Mouse (Mus musculus): Measurements from ENCODE around the gene Efnb2. TPM values are rescaled to one million over a fixed set of nuclear protein-coding genes. Genes with fewer than 3 reads are reported as not detected.

Gene Efnb2
- total RNA-seq, 4 experiments from 2014 or later = 10.4 to 25.9 (median 21.3) TPM

DNA sequence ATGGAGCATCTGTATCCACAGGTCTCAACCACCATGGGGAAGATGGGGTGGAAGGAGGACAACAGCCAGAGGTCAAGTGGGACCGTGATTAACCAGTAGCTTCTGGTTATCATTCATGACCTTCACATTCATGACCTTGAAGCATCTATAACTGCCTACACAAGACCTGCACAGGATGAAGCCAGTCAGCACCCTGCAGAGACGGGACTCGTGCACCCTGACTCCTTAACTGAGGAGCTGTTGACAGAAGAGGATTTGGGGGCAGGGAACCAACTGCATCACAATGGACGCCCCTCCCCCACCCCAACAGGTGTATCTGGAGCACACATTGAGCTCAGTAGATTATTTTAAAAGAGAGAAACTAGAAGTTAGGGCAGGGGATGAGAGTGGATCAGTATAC, 49.1 kb downstream of the Efnb2 start:
- no peak for DNase-seq

DNA sequence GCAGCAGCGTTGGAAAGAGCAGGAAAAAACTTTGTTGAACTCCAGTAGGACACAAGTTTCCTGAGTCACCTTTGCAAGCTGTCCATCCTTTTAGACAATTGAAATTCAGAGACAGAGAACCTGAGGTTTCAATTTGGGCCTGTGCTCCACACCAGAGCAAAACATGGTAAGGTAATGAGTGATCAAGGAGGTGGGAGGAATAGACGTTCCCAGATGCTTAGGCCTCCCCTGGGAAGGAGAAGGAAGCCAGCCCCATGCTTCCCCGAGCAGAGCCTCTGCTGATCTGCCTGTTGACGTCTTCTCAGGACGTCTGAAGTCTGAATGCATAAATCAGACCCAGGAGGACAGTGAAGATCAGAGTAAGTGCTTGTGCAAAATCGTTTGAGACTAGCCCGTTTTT, 51.3 kb downstream of the Efnb2 start:
- DNase-seq = no peak

DNA sequence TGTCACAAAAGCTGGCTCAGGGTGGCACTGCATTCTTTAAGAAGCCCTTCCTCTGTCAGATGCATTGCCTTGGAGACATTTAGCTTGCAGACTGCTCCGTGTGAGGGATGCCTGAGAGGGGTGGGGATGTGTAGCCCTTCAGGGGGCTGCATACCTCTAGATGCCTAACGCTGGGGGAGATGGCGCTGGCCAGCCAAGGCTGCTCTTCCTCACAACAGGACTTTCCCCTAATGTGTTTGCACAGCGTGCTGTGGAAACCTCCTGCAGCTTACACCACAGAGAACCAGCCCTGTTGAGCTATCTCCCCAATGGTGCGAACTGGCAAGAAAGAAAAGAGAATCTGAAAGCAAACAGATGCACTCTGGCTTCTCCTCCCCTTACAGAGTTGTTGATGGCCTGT, 51.9 kb downstream of the Efnb2 start:
- no peak for DNase-seq

DNA sequence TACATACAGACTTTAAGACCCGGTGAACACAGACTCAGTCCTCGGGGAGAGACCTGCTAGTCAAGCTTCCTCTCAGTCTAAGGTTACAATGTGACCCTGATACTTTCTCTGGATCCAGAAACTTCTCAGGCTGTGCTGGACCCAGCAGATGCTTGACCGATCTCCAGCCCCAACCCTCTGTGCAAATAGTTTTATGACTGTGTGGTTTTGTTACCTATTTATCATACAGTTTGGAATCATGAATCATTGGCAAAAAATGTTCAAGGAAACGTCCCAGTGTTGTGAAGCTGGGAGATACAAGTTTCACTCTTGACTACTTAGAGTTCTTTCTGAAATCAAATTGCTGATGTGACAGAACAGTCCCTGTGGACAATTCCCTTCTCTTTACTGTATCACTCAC, 55.4 kb downstream of the Efnb2 start:
- no peak for DNase-seq

DNA sequence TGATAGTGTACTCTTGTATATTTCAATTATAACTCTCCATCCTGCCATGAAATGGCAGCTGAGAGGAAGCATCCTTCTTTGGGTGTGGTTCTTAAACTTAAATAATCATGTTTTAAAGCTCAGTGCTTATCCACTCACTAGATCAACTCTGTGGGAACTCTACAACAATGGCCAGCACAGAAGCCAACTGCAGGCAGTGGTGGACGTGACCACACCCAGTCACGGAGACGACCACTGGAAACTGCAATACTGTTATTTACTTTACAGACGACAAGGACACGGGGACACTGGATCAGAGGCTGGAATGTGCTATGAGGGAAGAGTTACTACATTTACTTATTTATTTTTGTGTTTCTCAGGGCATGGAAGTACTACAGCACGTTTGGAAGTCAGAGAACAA, 57.2 kb downstream of the Efnb2 start:
- no peak for DNase-seq

DNA sequence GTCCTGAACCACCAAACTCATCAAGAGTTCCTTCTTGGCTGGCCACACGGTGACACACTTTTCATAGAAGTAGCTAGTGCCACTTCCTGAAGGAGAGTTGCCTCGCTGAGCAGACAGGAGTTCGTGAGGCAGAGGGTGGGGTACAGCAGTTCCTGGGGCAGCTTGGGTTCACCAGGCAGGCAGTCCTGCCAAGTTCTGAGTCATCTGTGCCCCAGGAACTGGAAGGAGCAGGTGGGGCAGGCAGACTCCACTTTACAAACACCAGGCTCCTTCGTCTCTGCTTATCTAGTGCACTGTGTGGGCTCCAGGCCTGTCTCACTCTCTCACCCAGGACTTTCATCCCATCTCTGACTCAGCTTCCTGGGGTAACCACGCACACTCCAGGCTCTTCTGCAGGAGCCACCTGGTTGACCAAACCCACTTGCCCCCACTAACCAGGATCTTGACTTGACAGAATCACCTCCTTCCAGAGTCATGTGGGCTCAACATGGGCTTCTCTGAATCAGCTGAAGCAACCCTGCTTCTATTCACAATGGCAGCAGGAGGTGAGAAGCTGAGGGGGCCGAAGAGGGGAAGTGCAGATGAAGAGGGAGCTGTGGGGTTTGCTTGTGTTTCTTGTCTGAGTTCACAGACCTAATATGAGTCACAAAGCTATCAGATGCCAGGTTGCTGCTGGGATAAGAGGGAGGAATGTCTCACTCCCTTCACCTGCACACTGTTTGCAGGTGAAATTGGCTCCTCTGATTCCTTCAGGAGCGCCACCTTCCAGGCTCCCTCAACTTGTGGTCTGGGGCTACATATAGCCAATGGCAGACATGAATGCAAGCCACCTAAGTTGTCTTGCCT, 58.2 kb downstream of the Efnb2 start:
- peak; percentile 35 for DNase-seq

DNA sequence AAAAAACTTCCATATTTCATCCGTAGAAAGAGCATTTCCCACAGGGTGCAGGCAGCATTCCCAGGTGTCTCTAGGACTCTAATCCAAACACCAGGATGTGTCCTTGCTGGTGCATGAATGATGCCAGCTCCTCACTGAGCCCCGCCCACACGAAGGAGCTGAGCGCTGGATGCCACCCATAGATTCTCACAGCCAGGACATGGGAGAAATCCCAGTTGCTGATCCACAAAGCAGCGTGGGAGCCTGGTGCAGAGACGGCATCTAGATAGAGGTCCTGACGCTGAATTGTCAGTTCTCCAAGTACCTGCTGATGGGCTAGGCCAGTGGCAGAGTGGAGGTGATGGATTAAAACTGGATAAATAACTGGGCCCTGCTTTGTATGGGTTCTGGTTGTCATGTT, 61.1 kb downstream of the Efnb2 start:
- DNase-seq = no peak

DNA sequence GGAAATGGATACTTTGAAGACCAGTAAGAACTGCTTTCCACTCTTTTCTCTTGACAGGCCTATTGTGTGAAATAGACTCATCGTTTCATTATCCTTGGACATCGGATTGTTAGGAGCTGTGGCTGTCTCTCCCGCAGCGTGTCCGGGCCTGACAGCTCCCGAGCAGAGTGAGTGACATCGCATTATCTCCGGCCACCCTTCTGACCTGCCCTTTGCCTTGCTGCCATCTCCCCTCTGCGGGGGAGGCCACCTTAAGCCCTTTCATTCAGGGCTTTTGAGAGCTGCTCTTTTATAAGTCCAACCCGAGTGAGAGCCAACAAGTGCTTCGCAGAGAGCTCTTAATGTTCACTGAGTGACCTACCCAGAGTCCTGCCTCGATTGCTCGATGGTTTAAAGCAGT, 63.6 kb downstream of the Efnb2 start:
- DNase-seq = no peak

DNA sequence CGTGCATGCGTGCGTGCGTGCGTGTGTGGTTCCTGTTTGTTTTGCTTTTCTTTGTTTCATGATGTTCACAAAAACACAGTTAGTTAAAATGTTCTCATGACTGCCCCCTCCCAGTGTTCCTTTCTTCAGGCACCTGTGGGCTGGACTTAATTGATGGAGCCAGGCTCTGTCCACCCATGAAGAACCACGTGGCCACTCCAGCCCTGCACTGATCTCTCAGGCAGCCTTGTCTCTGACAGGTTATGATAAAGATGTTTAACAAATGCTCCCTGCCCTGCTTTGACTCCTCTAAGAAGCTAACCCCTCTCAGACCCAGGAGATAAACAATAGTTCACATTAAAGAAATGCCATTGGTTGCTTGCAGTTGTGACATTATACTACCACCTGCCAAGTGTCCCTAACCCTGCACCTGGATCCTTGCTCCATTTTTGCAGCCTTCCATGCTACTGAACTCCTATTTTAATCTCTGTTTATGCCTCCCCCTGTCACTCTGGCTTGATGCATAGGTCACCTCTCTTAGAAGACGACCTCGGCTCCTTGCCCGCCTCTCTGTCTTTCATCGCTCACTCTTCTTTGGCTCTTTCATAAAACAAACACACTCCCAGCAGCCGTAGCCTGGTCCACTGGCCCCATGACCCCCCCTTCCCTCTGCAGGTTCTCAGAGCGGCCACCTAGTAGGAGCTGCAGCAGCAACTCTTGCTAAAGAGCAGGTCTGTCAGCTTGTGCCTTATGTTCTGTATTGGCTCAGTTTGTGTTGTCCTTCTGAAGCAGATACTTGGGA, 65.0 kb downstream of the Efnb2 start:
- peak; percentile 11 for DNase-seq

DNA sequence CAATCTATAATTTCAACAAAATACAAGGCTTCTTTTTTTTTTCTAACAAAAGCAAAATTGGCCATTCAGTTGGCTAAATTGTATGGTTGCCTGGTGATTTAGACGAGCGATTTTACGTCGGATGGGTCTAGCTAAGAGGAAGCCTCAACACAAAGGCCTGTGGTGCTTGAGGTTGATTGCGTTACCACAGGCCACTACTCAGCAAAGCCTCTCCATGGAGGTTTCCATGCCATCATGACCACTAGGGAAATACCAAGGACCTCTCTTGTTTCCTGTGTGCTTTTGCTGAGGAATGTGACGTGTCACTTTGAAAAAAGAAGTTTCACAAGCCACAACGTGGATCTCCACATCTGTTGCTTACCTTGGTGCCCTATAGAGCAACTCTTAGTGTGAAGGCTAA, 67.2 kb downstream of the Efnb2 start:
- DNase-seq = no peak

DNA sequence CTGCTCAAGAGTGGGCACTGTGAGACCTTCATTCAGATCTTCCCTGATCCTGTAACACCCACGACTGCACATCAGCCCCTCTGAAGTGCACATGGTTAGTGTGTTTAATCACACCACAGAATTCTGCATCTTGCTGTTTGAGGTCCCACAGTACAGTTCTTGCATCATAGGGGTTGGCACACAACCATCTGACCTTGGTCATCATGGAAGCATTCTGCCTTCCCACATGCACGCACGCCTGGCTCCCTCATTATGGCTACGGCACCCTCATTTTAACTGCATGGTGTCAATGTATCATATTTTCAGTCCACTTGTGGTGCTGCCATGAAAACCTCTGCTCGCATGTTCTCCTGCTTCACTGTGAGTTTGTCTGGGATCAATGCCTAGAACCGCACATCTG, 67.7 kb downstream of the Efnb2 start:
- DNase-seq = no peak

DNA sequence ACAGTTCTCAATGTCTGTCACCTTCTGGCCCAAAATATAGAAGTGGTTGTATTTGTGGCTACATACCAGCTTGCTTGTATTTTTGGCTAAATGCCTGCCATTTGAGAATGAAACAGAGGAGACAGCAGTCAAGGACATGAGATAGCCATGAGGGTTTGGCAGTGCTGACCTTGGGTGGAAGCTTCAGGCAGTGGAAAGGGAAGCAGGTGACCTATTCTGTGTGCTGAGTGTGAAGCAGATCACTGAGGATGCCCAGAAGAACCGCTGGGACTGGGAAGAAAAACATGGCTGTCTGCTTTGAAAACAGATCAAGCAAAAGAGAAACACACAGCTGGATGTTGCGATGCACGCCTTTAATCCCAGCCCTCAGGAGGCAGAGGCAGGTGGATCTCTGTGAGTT, 68.7 kb downstream of the Efnb2 start:
- peak; percentile 30 for DNase-seq

DNA sequence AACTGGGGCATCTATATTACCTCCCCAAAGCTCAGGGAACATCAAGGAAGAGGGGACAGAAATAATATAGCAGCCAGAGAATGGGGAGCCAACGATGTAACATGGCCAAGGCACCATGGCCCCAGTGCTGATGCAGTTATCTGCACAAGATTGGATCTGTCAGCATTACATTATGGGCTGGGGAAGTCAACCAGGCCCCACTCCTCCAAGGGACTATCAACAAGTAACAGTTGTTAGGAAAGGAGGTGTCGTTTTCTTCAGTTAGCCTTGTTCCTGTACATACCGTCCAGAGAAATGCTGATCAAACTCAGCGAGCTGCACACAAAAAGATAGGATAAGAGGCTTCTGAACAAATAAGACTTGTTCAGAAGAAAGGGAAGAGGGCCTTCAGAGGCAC, 77.1 kb downstream of the Efnb2 start:
- DNase-seq = no peak

DNA sequence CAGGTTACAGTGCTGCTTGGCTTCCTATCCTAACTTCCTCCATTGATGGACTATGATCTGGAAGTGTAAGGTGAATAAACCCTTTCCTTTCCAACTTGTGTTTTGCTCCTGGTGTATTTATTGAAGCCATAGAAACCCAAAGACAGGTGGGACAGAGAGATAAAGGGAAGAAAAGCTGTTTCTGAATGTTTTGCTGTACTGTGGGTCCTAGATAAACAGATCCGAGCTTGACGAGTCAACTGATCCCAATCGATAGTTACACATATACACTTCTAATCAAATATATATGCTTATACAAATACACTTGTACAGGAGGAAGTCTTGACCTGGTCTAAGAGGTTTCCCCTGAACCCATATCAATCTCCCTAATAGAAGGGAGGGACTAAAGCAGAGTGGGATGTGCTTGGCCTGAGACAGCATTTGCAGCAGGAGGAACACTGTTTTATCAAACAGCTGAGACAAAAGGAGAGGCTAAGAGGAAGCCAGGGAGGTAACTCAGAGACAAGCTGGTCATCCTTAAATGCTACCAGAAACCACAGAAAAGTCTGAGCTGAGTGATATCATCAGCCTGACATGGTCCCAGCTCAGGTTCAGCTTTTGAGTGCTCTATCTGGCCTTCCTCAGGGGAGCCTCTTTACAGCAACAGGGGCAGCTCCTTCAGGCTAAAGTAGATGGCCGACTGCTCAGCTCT, 77.6 kb downstream of the Efnb2 start:
- DNase-seq = no peak

DNA sequence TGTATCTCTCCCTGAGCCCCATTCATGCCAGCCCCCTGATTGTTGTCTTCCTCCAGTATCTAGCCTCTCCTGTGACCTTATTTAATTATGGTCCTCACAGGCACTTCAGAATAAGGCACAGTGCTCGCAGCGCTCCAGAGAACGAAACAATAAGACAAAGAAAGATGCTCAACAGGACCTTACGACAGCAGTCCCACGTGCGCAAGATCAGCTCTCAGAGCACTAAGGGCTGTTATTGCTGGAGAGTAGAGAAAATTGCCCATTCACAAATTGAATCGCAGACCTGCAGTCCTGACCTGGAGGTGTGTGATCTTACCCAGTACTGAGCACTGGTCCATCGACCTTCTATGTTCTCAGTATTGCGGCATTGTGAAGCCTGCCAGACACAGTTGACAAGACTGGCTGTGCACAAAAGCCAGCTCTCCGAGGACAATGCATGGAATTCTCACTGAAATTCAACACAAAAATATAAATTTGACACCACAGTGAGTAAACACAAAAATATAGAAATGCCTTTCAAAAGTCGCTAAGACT, 83.2 kb downstream of the Efnb2 start:
- DNase-seq = no peak

DNA sequence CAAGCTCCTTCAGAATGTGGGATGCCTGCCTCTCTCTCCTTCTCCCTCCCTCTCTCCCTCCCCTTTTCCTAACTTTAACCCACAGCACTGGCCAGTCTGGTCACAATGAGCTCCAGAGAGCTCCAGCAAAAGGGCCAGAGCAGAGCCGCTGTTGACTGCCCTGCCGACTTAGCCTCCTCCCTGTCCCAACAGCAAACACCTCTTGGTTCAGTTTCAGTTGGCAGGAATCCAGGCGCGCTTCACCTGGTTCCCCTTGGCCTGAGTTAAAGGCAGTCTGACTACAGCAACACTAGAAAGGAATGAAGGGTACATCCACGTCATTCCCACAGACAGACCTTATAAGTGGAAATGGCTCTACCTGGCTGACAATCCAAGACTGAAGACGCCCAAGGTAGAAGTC, 84.2 kb downstream of the Efnb2 start:
- DNase-seq = no peak

DNA sequence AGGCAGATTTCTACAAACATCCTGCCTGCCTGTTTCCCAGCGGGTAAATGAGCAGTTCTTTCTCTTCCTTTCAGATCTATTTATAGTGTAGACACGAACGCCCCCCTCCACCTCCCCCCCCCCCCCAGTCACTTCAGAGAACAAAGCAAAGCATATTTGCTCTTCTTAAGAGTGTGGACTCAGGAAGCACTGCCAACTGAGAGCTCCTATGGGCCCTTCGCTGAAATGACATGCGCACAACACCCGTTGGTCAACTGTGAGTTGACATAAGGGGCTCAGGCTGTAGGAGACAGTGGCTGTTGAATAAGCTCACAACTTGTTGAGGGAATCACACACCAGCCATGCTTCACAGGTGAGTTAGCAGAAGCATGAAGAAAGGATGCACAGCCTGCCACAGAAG, 84.8 kb downstream of the Efnb2 start:
- DNase-seq = no peak

DNA sequence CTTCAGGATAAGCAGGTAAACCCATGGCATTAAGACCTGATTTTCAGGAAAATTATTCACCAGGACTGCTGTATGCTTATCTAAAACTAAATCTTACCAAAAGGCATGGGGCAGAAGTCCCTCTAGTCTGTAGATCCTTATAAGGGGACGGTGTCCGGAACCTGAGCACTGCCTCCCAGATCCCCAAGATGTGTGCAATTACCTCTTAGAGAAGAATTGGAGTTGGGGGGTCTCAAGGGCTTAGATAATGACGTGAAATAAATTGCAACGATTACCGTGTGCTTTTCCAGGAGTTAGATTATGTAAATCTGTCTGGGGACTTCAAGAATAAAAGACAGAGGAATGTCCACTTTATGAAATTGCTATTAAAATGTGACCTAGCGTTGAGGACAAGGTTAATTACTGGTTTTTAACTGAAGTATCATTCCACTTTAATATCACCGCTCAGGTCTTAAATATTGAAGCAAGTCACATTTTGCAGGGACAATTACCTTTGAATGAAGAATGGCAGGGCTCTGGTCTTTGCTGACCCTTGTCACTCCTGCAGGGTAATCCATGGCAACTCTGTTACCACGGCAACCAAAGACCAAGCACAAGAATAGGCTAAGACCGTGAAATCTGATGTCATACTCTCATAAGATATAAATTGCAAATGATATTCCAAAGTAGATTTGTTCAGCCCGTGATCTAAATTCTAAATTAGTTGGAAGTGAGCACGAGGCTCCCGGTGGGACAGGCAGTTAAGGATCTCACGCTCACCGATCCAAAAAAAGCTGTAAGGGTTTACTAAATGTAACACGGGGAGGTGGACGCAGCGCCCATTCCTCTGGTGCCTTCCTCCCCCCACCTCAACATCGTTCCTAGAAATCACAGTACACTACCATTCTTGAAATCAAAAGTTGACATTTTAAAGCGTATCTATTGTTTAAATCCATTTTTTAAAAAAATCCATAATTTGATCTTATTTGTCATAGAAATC, 86.2 kb downstream of the Efnb2 start:
- no peak for DNase-seq

DNA sequence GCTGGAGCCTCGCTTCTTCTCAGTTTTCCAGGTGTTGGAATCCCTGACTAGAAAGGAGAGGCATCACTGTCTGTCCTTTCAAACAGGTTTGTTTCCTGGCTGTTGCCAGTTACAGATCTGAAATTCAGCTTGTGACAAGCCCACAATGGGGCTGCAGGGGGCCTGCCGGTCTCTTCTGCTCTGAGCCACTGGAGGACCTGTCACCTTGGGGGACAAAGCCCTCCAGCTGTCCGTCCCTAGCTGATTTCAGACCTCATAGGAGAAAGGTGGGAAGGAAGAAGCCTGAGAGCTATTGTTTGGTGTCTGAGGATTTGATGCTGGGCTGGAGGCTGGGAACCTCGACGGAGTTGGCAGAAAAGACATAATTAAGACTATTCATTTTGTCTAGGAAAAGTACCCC, 88.8 kb downstream of the Efnb2 start:
- no peak for DNase-seq

DNA sequence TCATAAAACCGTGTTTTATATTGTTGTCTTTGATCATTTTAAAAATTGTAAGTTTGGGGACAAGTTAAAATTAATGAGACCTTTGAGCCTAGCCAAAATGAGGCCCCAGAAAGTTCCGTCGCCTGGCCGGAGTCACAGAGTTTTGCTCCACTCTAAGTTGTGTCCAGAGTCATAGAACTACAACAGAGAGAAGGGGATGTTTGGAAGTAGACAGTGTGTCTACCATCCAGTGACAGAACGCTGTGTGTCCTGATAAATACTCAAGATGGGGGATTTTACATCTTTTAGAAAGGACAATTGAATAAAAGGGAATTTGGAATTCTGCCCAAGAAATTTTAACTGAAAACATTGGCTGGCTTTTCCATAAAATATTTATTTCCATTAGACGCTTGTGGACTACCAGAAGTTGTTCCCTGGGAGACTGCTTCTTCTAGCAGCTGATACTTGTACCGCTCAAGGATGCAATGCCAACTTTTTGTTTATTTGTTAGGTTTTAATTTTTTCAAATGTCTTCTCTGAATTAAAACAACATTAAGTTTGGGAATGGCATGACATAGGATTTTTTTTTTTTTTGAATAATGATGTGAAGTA, 89.3 kb downstream of the Efnb2 start:
- DNase-seq = no peak

DNA sequence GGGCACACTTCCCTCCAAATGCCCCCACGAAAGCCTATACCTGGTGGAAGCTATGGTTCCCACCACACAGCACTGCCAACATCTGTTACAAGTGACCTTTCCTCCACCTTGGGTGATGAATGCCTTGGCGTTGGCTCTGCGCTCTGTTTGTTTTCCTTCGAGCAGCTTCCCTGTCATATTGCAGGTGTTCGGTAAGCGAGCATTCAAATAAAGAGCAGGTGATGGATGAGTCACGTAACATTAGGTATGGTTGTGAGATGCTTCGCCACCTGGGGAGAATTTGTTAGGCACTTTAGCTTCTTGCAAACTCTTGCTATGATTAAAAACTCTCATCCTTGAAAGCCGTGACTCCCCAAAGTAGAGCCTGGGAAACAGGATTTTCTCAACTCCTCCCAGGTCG, 91.8 kb downstream of the Efnb2 start:
- no peak for DNase-seq
